ENCODE assay signal across 8 mouse cellular contexts in genomic region chr5:33983309-33984121, GRCm38 (mm10). TPM values are rescaled to one million over a fixed set of nuclear protein-coding genes. Genes with fewer than 3 reads are reported as not detected.
DNase-seq lines count a peak whose midpoint lies in the region; ATAC-seq lines count a peak whose summit lies in the region.

Gm1673 (plus strand) TSS chr5:33983433.

- ATAC-seq in hindbrain, embryonic 14.5 days (ENCODE audit: low FRiP score), result peak; percentile 87

- under 1% methylated on average over 86 of the region's 88 CpGs for WGBS in hindbrain, embryonic 14.5 days

- no peaks in the 10 kb centered on the region for H3K9me3 ChIP-seq in hindbrain, embryonic 14.5 days (ENCODE audit: control insufficient read depth, low read length)

- peak; percentile 58 for DNase-seq in adipocyte (ENCODE audit: low spot score)
- peak; percentile 95 to 96 for DNase-seq in cerebellum, postnatal 14 days
- DNase-seq in frontal cortex, postnatal 36 days (ENCODE audit: low spot score in 2 of 2), result peak; percentile 89 to 93
- DNase-seq in hindbrain, embryonic 14.5 days (ENCODE audit: low spot score), result peak; percentile 95
- peak; percentile 81 to 86 for DNase-seq in left cerebral cortex, adult 8-10 months (ENCODE audit: low spot score in 2 of 2)
- DNase-seq in lung, postnatal 4 days, result peak; percentile 83 to 87
- peak; percentile 96 to 97 for DNase-seq in right cerebral cortex, postnatal 10 days (ENCODE audit: low spot score in 2 of 2)
- DNase-seq in urinary bladder, postnatal 4 days (ENCODE audit: low spot score in 2 of 2), result peak; percentile 79 to 87

- peak within 1 kb of the TSS; percentile 98 for H3K4me3 ChIP-seq in hindbrain, embryonic 14.5 days (replicated peaks; ENCODE audit: low read length)

- peak within 1 kb of the TSS; percentile 97 for H3K9ac ChIP-seq in hindbrain, embryonic 14.5 days

- H3K4me1 ChIP-seq in hindbrain, embryonic 14.5 days (replicated peaks; ENCODE audit: control insufficient read depth, insufficient read depth, low read length), result peaks cover 31% of the 10 kb centered on the region

- no peaks in the 10 kb centered on the region for H3K27me3 ChIP-seq in hindbrain, embryonic 14.5 days (ENCODE audit: control insufficient read depth, insufficient read depth, low read length)

- peaks cover 14% of the 10 kb centered on the region for H3K36me3 ChIP-seq in hindbrain, embryonic 14.5 days (replicated peaks; ENCODE audit: control insufficient read depth, insufficient read depth)

- H3K4me2 ChIP-seq in hindbrain, embryonic 14.5 days (replicated peaks), result peak within 1 kb of the TSS; percentile 65

- peak within 1 kb of the TSS; percentile 95 for H3K27ac ChIP-seq in hindbrain, embryonic 14.5 days

RNA-seq across cellular contexts. Expression of gene Gm1673, which starts in this region (rescaled TPM):
- polyA plus RNA-seq in hindbrain, embryonic 14.5 days (2014; fragmentation: Nextera tagmentation; extraction: Ambion mirVana), result 425 and 498 TPM in 2 replicates
- total RNA-seq in left cerebral cortex, adult 8-10 months (2022), result 10 to 100 TPM; 78.3 to 86.0 (median 79.2) TPM

Comparison
In these comparisons a context has a peak if more than half of its experiments do, and no peak if none do; other contexts are left out.
1. Peak in every context shown above with its lines: DNase-seq, ATAC-seq, H3K4me3 ChIP-seq and H3K27ac ChIP-seq.